Mouse (Mus musculus) heart, embryonic 14.5 days (tissue): ENCODE measurements around the gene Msi2. TPM values are rescaled to one million over a fixed set of nuclear protein-coding genes. Genes with fewer than 3 reads are reported as not detected.

Experiments used
- ATAC-seq: fragments of 200-750 bp; cut with Nextera tagmentation; 2 replicates; pipeline ENCODE4 v1.8.0; 2017; ENCODE audit warnings: low read depth, moderate TSS enrichment; ENCODE audit not compliant: insufficient number of reproducible peaks, insufficient read depth, low FRiP score
- H3K27ac ChIP-seq, 2 experiments: fragments of 200-500 bp in 1 of 2; fragments of 300-500 bp in 1 of 2; sonication (generic) in 1 of 2; replicated peaks in 1 of 2; 2 replicates each; pipeline ENCODE4 v1.5.1; 2012 to 2014; ENCODE audit warnings: low read depth in 2 of 2, low read length in 2 of 2, control low read depth in 1 of 2, mild to moderate bottlenecking in 1 of 2, mixed read lengths in 1 of 2; ENCODE audit not compliant: control insufficient read depth in 1 of 2, insufficient read depth in 1 of 2
- H3K27me3 ChIP-seq: fragments of 300-500 bp; sonication (generic); 2 replicates; pipeline ENCODE4 v1.6.1; 2014; ENCODE audit warnings: mild to moderate bottlenecking, low read length, control low read depth; ENCODE audit not compliant: control insufficient read depth, insufficient read depth
- H3K36me3 ChIP-seq: fragments of 300-500 bp; sonication (generic); 2 replicates; pipeline ENCODE4 v1.6.1; 2014; ENCODE audit warnings: mild to moderate bottlenecking, control low read depth, low read length, mixed read lengths; ENCODE audit not compliant: control insufficient read depth, insufficient read depth
- H3K4me1 ChIP-seq, 2 experiments: fragments of 200-500 bp in 1 of 2; fragments of 300-500 bp in 1 of 2; sonication (generic) in 1 of 2; 2 replicates each; pipeline ENCODE4 v1.6.1; 2012 to 2014; ENCODE audit warnings: low read length in 2 of 2, control low read depth in 1 of 2, mixed read lengths in 1 of 2; ENCODE audit not compliant: control insufficient read depth in 2 of 2, insufficient read depth in 2 of 2
- H3K4me2 ChIP-seq: fragments of 300-500 bp; sonication (generic); 2 replicates; pipeline ENCODE4 v1.6.1; 2014; ENCODE audit warnings: mild to moderate bottlenecking, low read length
- H3K4me3 ChIP-seq, 2 experiments: fragments of 200-500 bp in 1 of 2; fragments of 300-500 bp in 1 of 2; sonication (generic) in 1 of 2; 2 replicates each; pipeline ENCODE4 v1.5.1; 2012 to 2014; ENCODE audit warnings: low read length in 2 of 2, mild to moderate bottlenecking in 2 of 2, control low read depth in 1 of 2, low read depth in 1 of 2, moderate library complexity in 1 of 2; ENCODE audit not compliant: control insufficient read depth in 1 of 2, insufficient read depth in 1 of 2
- H3K9ac ChIP-seq: fragments of 300-500 bp; sonication (generic); 2 replicates; pipeline ENCODE4 v1.6.1; 2014; ENCODE audit warnings: mild to moderate bottlenecking, low read length
- H3K9me3 ChIP-seq: fragments of 300-500 bp; sonication (generic); 2 replicates; pipeline ENCODE4 v1.6.1; 2016; ENCODE audit warnings: low read length, control low read depth; ENCODE audit not compliant: control insufficient read depth
- WGBS: fragments of 180-500 bp; shearing (Covaris S2); extraction: QIAGEN DNeasy Blood & Tissue Kit; methylation state at CpG from one replicate; pipeline ENCODE4 v1.1.7; 2014; 5-methylcytosine and 5-hydroxymethylcytosine counted together
- polyA plus RNA-seq: library from polyadenylated mRNA; unstranded; fragments of >200 nt; fragmentation: Nextera tagmentation; extraction: Ambion mirVana; gene quantifications from 2 replicates; pipeline ENCODE4 v1.2.1, GENCODE M21; 2014

Msi2 gene
- polyA plus RNA-seq, 1 experiment from 2014 or later, result 20.9 TPM

- H3K36me3 ChIP-seq, result peaks cover 94% of the 10 kb centered on the region
These were observed 8.3 kb downstream of the Msi2 start for GRCm38 (mm10) chr11:88709876-88710614.

GRCm38 (mm10) chr11:88707228-88707775 lies 11.0 kb downstream of the Msi2 start:
- WGBS, result 75% methylated on average over 11 of the region's 11 CpGs

More at GRCm38 (mm10) chr11:88709876-88710614, 8.3 kb downstream of the Msi2 start:
- ATAC-seq, result no peak
- H3K9me3 ChIP-seq, result no peaks in the 10 kb centered on the region
- H3K4me2 ChIP-seq, result no peak overlapping the region
- no peaks in the 10 kb centered on the region for H3K27me3 ChIP-seq
- peaks cover 2 to 15% of the 10 kb centered on the region in 2 experiments; a peak in 3 of 4 replicates for H3K4me1 ChIP-seq
- H3K27ac ChIP-seq, result no peak overlapping the region
- 80% methylated on average over 15 of the region's 15 CpGs for WGBS
- H3K4me3 ChIP-seq, result no peak overlapping the region
- H3K9ac ChIP-seq, result no peak overlapping the region

GRCm38 (mm10) chr11:88704688-88705087 lies 13.6 kb downstream of the Msi2 start:
- 83% methylated on average over 10 of the region's 10 CpGs for WGBS
- no peak overlapping the region for H3K9ac ChIP-seq
- H3K9me3 ChIP-seq, result no peaks in the 10 kb centered on the region
- H3K4me3 ChIP-seq, result no peak overlapping the region
- ATAC-seq, result no peak
- H3K27me3 ChIP-seq, result no peaks in the 10 kb centered on the region
- peaks cover 13 to 21% of the 10 kb centered on the region in 2 experiments for H3K4me1 ChIP-seq
- no peak overlapping the region for H3K27ac ChIP-seq
- H3K36me3 ChIP-seq, result peaks cover 89% of the 10 kb centered on the region
- H3K4me2 ChIP-seq, result no peak overlapping the region

More at GRCm38 (mm10) chr11:88707228-88707775, 11.0 kb downstream of the Msi2 start:
- no peak overlapping the region for H3K4me3 ChIP-seq
- H3K27ac ChIP-seq, result no peak overlapping the region
- H3K27me3 ChIP-seq, result no peaks in the 10 kb centered on the region
- no peak for ATAC-seq
- H3K9ac ChIP-seq, result no peak overlapping the region
- H3K9me3 ChIP-seq, result no peaks in the 10 kb centered on the region
- peaks cover 10 to 17% of the 10 kb centered on the region in 2 experiments for H3K4me1 ChIP-seq
- no peak overlapping the region for H3K4me2 ChIP-seq
- H3K36me3 ChIP-seq, result peaks cover 89% of the 10 kb centered on the region

GRCm38 (mm10) chr11:88703220-88703619 lies 15.1 kb downstream of the Msi2 start:
- no peak for ATAC-seq
- peak overlapping the region in 1 of 2 experiments; percentile 15; a peak in 2 of 4 replicates for H3K27ac ChIP-seq
- H3K9ac ChIP-seq, result no peak overlapping the region
- no peak overlapping the region; the same call in 1 of the 2 replicates for H3K4me2 ChIP-seq
- H3K4me3 ChIP-seq, result no peak overlapping the region
- peaks cover 13 to 21% of the 10 kb centered on the region in 2 experiments for H3K4me1 ChIP-seq
- H3K36me3 ChIP-seq, result peaks cover 84% of the 10 kb centered on the region
- 6% methylated on average over 4 of the region's 4 CpGs for WGBS
- H3K27me3 ChIP-seq, result no peaks in the 10 kb centered on the region
- H3K9me3 ChIP-seq, result no peaks in the 10 kb centered on the region

- peaks cover 84% of the 10 kb centered on the region for H3K36me3 ChIP-seq
- no peak overlapping the region for H3K4me2 ChIP-seq
- 67% methylated on average over 6 of the region's 6 CpGs for WGBS
- ATAC-seq, result no peak
- no peaks in the 10 kb centered on the region for H3K9me3 ChIP-seq
- peaks cover 13 to 21% of the 10 kb centered on the region in 2 experiments for H3K4me1 ChIP-seq
- no peaks in the 10 kb centered on the region for H3K27me3 ChIP-seq
- H3K9ac ChIP-seq, result no peak overlapping the region
- no peak overlapping the region for H3K4me3 ChIP-seq
- H3K27ac ChIP-seq, result 0 out of 4 replicates have a peak overlapping the region, but pooled peaks of 1 of the 2 experiments have one; percentile 16
These were observed 16.2 kb downstream of the Msi2 start for GRCm38 (mm10) chr11:88701976-88702659.

GRCm38 (mm10) chr11:88701020-88701419 lies 17.3 kb downstream of the Msi2 start:
- no peak overlapping the region for H3K27ac ChIP-seq
- H3K4me3 ChIP-seq, result no peak overlapping the region
- peaks cover 13 to 21% of the 10 kb centered on the region in 2 experiments for H3K4me1 ChIP-seq
- no peaks in the 10 kb centered on the region for H3K9me3 ChIP-seq
- H3K36me3 ChIP-seq, result peaks cover 82% of the 10 kb centered on the region
- no peaks in the 10 kb centered on the region for H3K27me3 ChIP-seq
- ATAC-seq, result no peak; the same call in 1 of the 2 replicates
- WGBS, result 88% methylated on average over 6 of the region's 6 CpGs
- H3K9ac ChIP-seq, result no peak overlapping the region
- no peak overlapping the region for H3K4me2 ChIP-seq

- Histone ChIP-seq H3K36me3 (peaks cover 82% of the 10 kb centered on the region), H3K27me3 (no peaks in the 10 kb centered on the region), H3K4me3 (no peak overlapping the region), H3K4me1 (peaks cover 13 to 21% of the 10 kb centered on the region in 2 experiments), H3K4me2 (no peak overlapping the region), H3K27ac (no peak overlapping the region), H3K9ac (no peak overlapping the region), H3K9me3 (no peaks in the 10 kb centered on the region)
- ATAC-seq, result no peak
- WGBS, result 82% methylated on average over 15 of the region's 15 CpGs
These were observed 18.1 kb downstream of the Msi2 start for GRCm38 (mm10) chr11:88700202-88700711.
